9 mouse cellular contexts compared by ENCODE assay signal in the genomic region with DNA sequence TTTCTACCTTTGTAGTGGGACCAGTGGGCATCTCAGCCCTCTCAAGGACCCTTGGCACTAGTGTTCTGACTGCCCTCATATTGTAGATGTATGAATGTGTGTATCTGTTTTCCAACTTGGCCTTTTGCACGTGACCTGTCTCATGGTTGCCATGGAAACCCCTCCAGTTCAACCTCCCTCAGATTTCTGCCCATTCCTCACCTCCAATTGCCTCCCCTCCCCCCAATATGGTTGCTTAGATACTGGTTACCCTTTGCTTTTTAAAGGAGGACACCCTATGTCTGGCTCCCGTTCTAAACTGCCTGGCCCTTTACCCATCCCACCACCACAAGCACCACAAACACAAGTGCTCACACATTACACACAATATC. TPM values are rescaled to one million over a fixed set of nuclear protein-coding genes. Genes with fewer than 3 reads are reported as not detected.
DNase-seq lines count a peak whose midpoint lies in the region; ATAC-seq lines count a peak whose summit lies in the region.
"Had no signal": no experiment of that assay in that cellular context is flagged by ENCODE, and none has a peak within 500 bp of the region (broad histone marks: within the 10 kb centered on the region; RNA-seq: fewer than 3 reads in every experiment).

No protein-coding gene starts in this region.

- intact Hi-C loops in heart, postnatal 14 days (cut with DNase I): no loop called here

- peaks cover 35% of the 10 kb centered on the region; the same call in 1 of the 2 replicates for H3K27me3 ChIP-seq in heart, embryonic 10.5 days (ENCODE audit: insufficient read depth, poor library complexity, severe bottlenecking)
- no peaks in the 10 kb centered on the region for H3K27me3 ChIP-seq in forebrain, embryonic 15.5 days
- peaks cover 22% of the 10 kb centered on the region for H3K27me3 ChIP-seq in midbrain, embryonic 10.5 days (ENCODE audit: low read depth, poor library complexity, severe bottlenecking)

- no peaks in the 10 kb centered on the region for H3K36me3 ChIP-seq in heart, embryonic 10.5 days
- H3K36me3 ChIP-seq in forebrain, embryonic 15.5 days: no peaks in the 10 kb centered on the region
- H3K36me3 ChIP-seq in midbrain, embryonic 10.5 days: peaks cover 37% of the 10 kb centered on the region

- H3K4me1 ChIP-seq in heart, embryonic 10.5 days: peaks cover 34% of the 10 kb centered on the region
- H3K4me1 ChIP-seq in forebrain, embryonic 15.5 days: peaks cover 48% of the 10 kb centered on the region
- peaks cover 46% of the 10 kb centered on the region for H3K4me1 ChIP-seq in midbrain, embryonic 10.5 days

- H3K9me3 ChIP-seq in heart, embryonic 10.5 days: no peaks in the 10 kb centered on the region
- no peaks in the 10 kb centered on the region for H3K9me3 ChIP-seq in forebrain, embryonic 15.5 days
- no peaks in the 10 kb centered on the region for H3K9me3 ChIP-seq in midbrain, embryonic 10.5 days (replicated peaks)

- H3K9ac ChIP-seq in forebrain, embryonic 15.5 days (replicated peaks): peak overlapping the region; percentile 90

- H3K27ac ChIP-seq in heart, embryonic 10.5 days: no peak overlapping the region
- peak overlapping the region; percentile 88 for H3K27ac ChIP-seq in forebrain, embryonic 15.5 days (replicated peaks)
- H3K27ac ChIP-seq in midbrain, embryonic 10.5 days (replicated peaks): peak overlapping the region; percentile 92

- ATAC-seq in forebrain, embryonic 15.5 days (replicated peaks): peak; percentile 59

- WGBS in heart, embryonic 10.5 days: 47% methylated on average over 2 of the region's 2 CpGs
- WGBS in forebrain, embryonic 15.5 days: 3% methylated on average over 2 of the region's 2 CpGs
- WGBS in midbrain, embryonic 10.5 days: 18% methylated on average over 2 of the region's 2 CpGs

- DNase-seq in heart, embryonic 10.5 days (ENCODE audit: low spot score): no peak
- no peak for DNase-seq in heart, postnatal 14 days
- peak; percentile 46 for DNase-seq in ES-CJ7 (ENCODE audit: low read depth, low spot score)
- peak; percentile 41 for DNase-seq in midbrain, embryonic 10.5 days (ENCODE audit: low spot score)
- no peak for DNase-seq in right cerebral cortex, postnatal 36 days (ENCODE audit: low spot score in 2 of 2)
- no peak for DNase-seq in kidney, postnatal 4 days
- DNase-seq in cerebellum, postnatal 25 days: no peak
- DNase-seq: kidney, adult 2 months had no signal

- peak overlapping the region; percentile 65 for H3K4me3 ChIP-seq in heart, embryonic 10.5 days
- H3K4me3 ChIP-seq in forebrain, embryonic 15.5 days: peak overlapping the region; percentile 91
- H3K4me3 ChIP-seq in midbrain, embryonic 10.5 days: peak overlapping the region; percentile 78

- peak overlapping the region; percentile 90 for H3K4me2 ChIP-seq in forebrain, embryonic 15.5 days (replicated peaks)

RNA-seq across cellular contexts. Expression of a gene that starts 1.3 kb away (rescaled TPM):
- 40.5 and 63.2 TPM in 2 replicates for polyA plus RNA-seq in heart, embryonic 10.5 days (2016; fragmentation: Nextera tagmentation; extraction: Ambion mirVana)
- 10 to 100 TPM; 18.2 to 20.9 TPM for total RNA-seq in heart, postnatal 14 days (2021)
- 447 and 481 TPM in 2 replicates for polyA plus RNA-seq in forebrain, embryonic 15.5 days (2015; fragmentation: Nextera tagmentation; extraction: Ambion mirVana)
- polyA plus RNA-seq in midbrain, embryonic 10.5 days (2016; fragmentation: Nextera tagmentation; extraction: Ambion mirVana): 164 and 189 TPM in 2 replicates

RNA-seq across cellular contexts. Expression of a gene that starts 28.1 kb away (rescaled TPM):
- polyA plus RNA-seq in heart, embryonic 10.5 days (2016; fragmentation: Nextera tagmentation; extraction: Ambion mirVana): 0.71 and 1.2 TPM in 2 replicates
- total RNA-seq in heart, postnatal 14 days (2021): 1 to 10 TPM; 1.5 to 2.3 TPM
- 5.8 and 6.3 TPM in 2 replicates for polyA plus RNA-seq in forebrain, embryonic 15.5 days (2015; fragmentation: Nextera tagmentation; extraction: Ambion mirVana)
- polyA plus RNA-seq in midbrain, embryonic 10.5 days (2016; fragmentation: Nextera tagmentation; extraction: Ambion mirVana): 0.83 and 1.8 TPM in 2 replicates

RNA-seq across cellular contexts. Expression of a gene that starts 52.4 kb away (rescaled TPM):
- polyA plus RNA-seq in heart, embryonic 10.5 days (2016; fragmentation: Nextera tagmentation; extraction: Ambion mirVana): 0.23 and 0.29 TPM in 2 replicates
- total RNA-seq in heart, postnatal 14 days (2021): 1 to 10 TPM; 2.3 to 2.8 TPM
- not detected in 2 replicates for polyA plus RNA-seq in forebrain, embryonic 15.5 days (2015; fragmentation: Nextera tagmentation; extraction: Ambion mirVana)
- polyA plus RNA-seq in midbrain, embryonic 10.5 days (2016; fragmentation: Nextera tagmentation; extraction: Ambion mirVana): 0.05 TPM in 1 of 2 replicates, not detected in the other

RNA-seq across cellular contexts. Expression of a gene that starts 55.1 kb away (rescaled TPM):
- 0.14 TPM in 2 replicates for polyA plus RNA-seq in heart, embryonic 10.5 days (2016; fragmentation: Nextera tagmentation; extraction: Ambion mirVana)
- not detected for total RNA-seq in heart, postnatal 14 days (2021)
- polyA plus RNA-seq in forebrain, embryonic 15.5 days (2015; fragmentation: Nextera tagmentation; extraction: Ambion mirVana): 22.3 and 23.5 TPM in 2 replicates
- polyA plus RNA-seq in midbrain, embryonic 10.5 days (2016; fragmentation: Nextera tagmentation; extraction: Ambion mirVana): 0.23 and 0.66 TPM in 2 replicates

Comparison
In these comparisons a context has a peak if more than half of its experiments do, and no peak if none do; other contexts are left out.
1. DNase-seq: peak in ES-CJ7 (single experiment) and midbrain, embryonic 10.5 days (single experiment); none in heart, embryonic 10.5 days (single experiment), heart, postnatal 14 days (0 of 2), right cerebral cortex, postnatal 36 days (0 of 2), kidney, postnatal 4 days (0 of 2) and cerebellum, postnatal 25 days (0 of 2).
2. Peak in every context shown above with its lines, with median percentiles within 50 percentile points of each other: H3K4me3 ChIP-seq.